ENCODE assay signal across 16 mouse cellular contexts in genomic region chr2:165512426-165512825, GRCm38 (mm10). TPM values are rescaled to one million over a fixed set of nuclear protein-coding genes. Genes with fewer than 3 reads are reported as not detected.
DNase-seq lines count a peak whose midpoint lies in the region; ATAC-seq and TF ChIP-seq lines count a peak whose summit lies in the region.
"Had no signal": no experiment of that assay in that cellular context is flagged by ENCODE, and none has a peak within 500 bp of the region (broad histone marks: within the 10 kb centered on the region; RNA-seq: fewer than 3 reads in every experiment).

No protein-coding gene starts in this region.

- no peak for TF ChIP-seq CTCF in hindbrain, postnatal 0 days (IDR thresholded peaks at IDR 0.05; ENCODE audit: low read depth)
- no peak for TF ChIP-seq CTCF in testis, adult 2 months (IDR thresholded peaks at IDR 0.05; ENCODE audit: control insufficient read depth, insufficient read depth, insufficient replicate concordance, low read depth, low read length)

- ATAC-seq in hindbrain, embryonic 12.5 days (ENCODE audit: low FRiP score) = no peak
- ATAC-seq in hindbrain, postnatal 0 days = no peak
- ATAC-seq in forebrain, embryonic 14.5 days = no peak
- ATAC-seq: forebrain, embryonic 15.5 days; midbrain, embryonic 15.5 days had no signal

- no peak for DNase-seq in hindbrain, postnatal 0 days (ENCODE audit: low spot score)
- peak; percentile 22 to 49 for DNase-seq in left cerebral cortex, postnatal 25 days (ENCODE audit: low spot score in 2 of 2)
- DNase-seq in left cerebral cortex, postnatal 10 days (ENCODE audit: extremely low spot score in 1 of 2, low spot score in 2 of 2) = no peak
- no peak for DNase-seq in testis, postnatal 14 days (ENCODE audit: low spot score)
- DNase-seq in forebrain, embryonic 14.5 days (ENCODE audit: low spot score) = no peak
- DNase-seq: B cell, adult 2 months; cerebellum, postnatal 14 days; gastrocnemius, postnatal 10 days; heart, adult 2 months; liver, postnatal 0 days; thymus, postnatal 4 days had no signal

- H3K9ac ChIP-seq in hindbrain, embryonic 12.5 days = no peak overlapping the region
- no peak overlapping the region for H3K9ac ChIP-seq in hindbrain, postnatal 0 days (replicated peaks; ENCODE audit: low read length)
- no peak overlapping the region for H3K9ac ChIP-seq in forebrain, embryonic 14.5 days (ENCODE audit: low read length)
- H3K9ac ChIP-seq: forebrain, embryonic 15.5 days; limb, embryonic 13.5 days; liver, postnatal 0 days; midbrain, embryonic 15.5 days had no signal

- H3K4me3 ChIP-seq in hindbrain, embryonic 12.5 days = no peak overlapping the region
- no peak overlapping the region for H3K4me3 ChIP-seq in hindbrain, postnatal 0 days (ENCODE audit: low read length)
- no peak overlapping the region for H3K4me3 ChIP-seq in testis, adult 2 months (ENCODE audit: control insufficient read depth, low read depth, low read length)
- H3K4me3 ChIP-seq in forebrain, embryonic 14.5 days (ENCODE audit: low read depth, low read length) = no peak overlapping the region
- H3K4me3 ChIP-seq: forebrain, embryonic 15.5 days; heart, adult 2 months; limb, embryonic 13.5 days; midbrain, embryonic 15.5 days had no signal

- TF ChIP-seq POLR2A in testis, adult 2 months (IDR thresholded peaks at IDR 0.05; ENCODE audit: control insufficient read depth, low read depth, low read length) = no peak

- H3K27me3 ChIP-seq in hindbrain, embryonic 12.5 days = no peaks in the 10 kb centered on the region
- H3K27me3 ChIP-seq in hindbrain, postnatal 0 days (ENCODE audit: insufficient read depth, low read length) = no peaks in the 10 kb centered on the region
- no peaks in the 10 kb centered on the region for H3K27me3 ChIP-seq in testis, adult 2 months (ENCODE audit: control insufficient read depth, insufficient read depth, low read length)
- no peaks in the 10 kb centered on the region for H3K27me3 ChIP-seq in forebrain, embryonic 14.5 days (replicated peaks; ENCODE audit: control insufficient read depth, insufficient read depth, low read length)
- H3K27me3 ChIP-seq: forebrain, embryonic 15.5 days; limb, embryonic 13.5 days; midbrain, embryonic 15.5 days had no signal

- peaks cover 16% of the 10 kb centered on the region for H3K4me1 ChIP-seq in hindbrain, embryonic 12.5 days
- peaks cover 13% of the 10 kb centered on the region; the same call in 1 of the 2 replicates for H3K4me1 ChIP-seq in hindbrain, postnatal 0 days (ENCODE audit: insufficient read depth, low read length)
- H3K4me1 ChIP-seq in testis, adult 2 months (ENCODE audit: control insufficient read depth, insufficient read depth, low read length) = peaks cover 5% of the 10 kb centered on the region
- H3K4me1 ChIP-seq in forebrain, embryonic 14.5 days (ENCODE audit: control insufficient read depth, insufficient read depth, low read length) = 0 out of 2 replicates have a peak, but pooled peaks cover 2% of the 10 kb centered on the region

- WGBS in hindbrain, embryonic 12.5 days = 48% methylated on average over 7 of the region's 7 CpGs
- WGBS in hindbrain, postnatal 0 days = 44% methylated on average over 7 of the region's 7 CpGs
- WGBS in forebrain, embryonic 14.5 days = 49% methylated on average over 7 of the region's 7 CpGs

- intact Hi-C loops in left cerebral cortex, postnatal 25 days (cut with DNase I) = no loop called here
- intact Hi-C loops in left cerebral cortex, postnatal 10 days (cut with DNase I) = no loop called here

- no peak overlapping the region for H3K4me2 ChIP-seq in hindbrain, embryonic 12.5 days (replicated peaks)
- H3K4me2 ChIP-seq in hindbrain, postnatal 0 days (ENCODE audit: low read depth, low read length) = no peak overlapping the region
- no peak overlapping the region for H3K4me2 ChIP-seq in forebrain, embryonic 14.5 days (ENCODE audit: low read length)
- H3K4me2 ChIP-seq: forebrain, embryonic 15.5 days; limb, embryonic 13.5 days; midbrain, embryonic 15.5 days had no signal

- H3K9me3 ChIP-seq in hindbrain, embryonic 12.5 days (replicated peaks) = no peaks in the 10 kb centered on the region
- no peaks in the 10 kb centered on the region for H3K9me3 ChIP-seq in hindbrain, postnatal 0 days (ENCODE audit: low read length)
- H3K9me3 ChIP-seq in forebrain, embryonic 14.5 days (replicated peaks; ENCODE audit: control insufficient read depth, low read length) = no peaks in the 10 kb centered on the region
- H3K9me3 ChIP-seq: forebrain, embryonic 15.5 days; limb, embryonic 13.5 days; midbrain, embryonic 15.5 days had no signal

- H3K27ac ChIP-seq in hindbrain, embryonic 12.5 days = peak overlapping the region; percentile 58; the same call in 1 of the 2 replicates
- no peak overlapping the region for H3K27ac ChIP-seq in hindbrain, postnatal 0 days
- H3K27ac ChIP-seq in testis, adult 2 months (ENCODE audit: control insufficient read depth, insufficient read depth, low read depth, low read length) = peak overlapping the region; percentile 7
- H3K27ac ChIP-seq in forebrain, embryonic 14.5 days (ENCODE audit: low read depth, low read length) = no peak overlapping the region
- H3K27ac ChIP-seq: forebrain, embryonic 15.5 days; heart, adult 2 months; limb, embryonic 13.5 days; midbrain, embryonic 15.5 days had no signal

- H3K36me3 ChIP-seq in hindbrain, embryonic 12.5 days = no peaks in the 10 kb centered on the region
- no peaks in the 10 kb centered on the region for H3K36me3 ChIP-seq in hindbrain, postnatal 0 days (ENCODE audit: insufficient read depth, low read length)
- no peaks in the 10 kb centered on the region for H3K36me3 ChIP-seq in testis, adult 2 months (ENCODE audit: control insufficient read depth, insufficient read depth, low read length)
- H3K36me3 ChIP-seq in forebrain, embryonic 14.5 days (ENCODE audit: control insufficient read depth, insufficient read depth, low read length) = no peaks in the 10 kb centered on the region
- H3K36me3 ChIP-seq: forebrain, embryonic 15.5 days; midbrain, embryonic 15.5 days had no signal

RNA-seq across cellular contexts. Expression of gene Slc2a10, which starts 8.8 kb away (rescaled TPM):
- 6.9 and 7.1 TPM in 2 replicates for polyA plus RNA-seq in hindbrain, embryonic 12.5 days (2016; fragmentation: Nextera tagmentation; extraction: Ambion mirVana)
- total RNA-seq in hindbrain, postnatal 0 days (2014; rRNA removed) = 4.5 and 4.9 TPM in 2 replicates
- 2.8 and 3.1 TPM in 2 replicates for polyA plus RNA-seq in hindbrain, postnatal 0 days (2015; fragmentation: Nextera tagmentation; extraction: Ambion mirVana)
- total RNA-seq in left cerebral cortex, postnatal 25 days (2021) = under 1 TPM; 0.78 to 0.83 TPM
- total RNA-seq in left cerebral cortex, postnatal 10 days (2021) = 1 to 10 TPM; 1.6 to 1.9 TPM
- 0.26 and 0.94 TPM in 2 replicates for polyA plus RNA-seq in testis, adult 2 months (2012; rRNA removed)
- polyA plus RNA-seq in forebrain, embryonic 14.5 days (2014; fragmentation: Nextera tagmentation; extraction: Ambion mirVana) = 1.2 and 1.8 TPM in 2 replicates

RNA-seq across cellular contexts. Expression of gene Trp53rka, which starts 19.3 kb away (rescaled TPM):
- polyA plus RNA-seq in hindbrain, embryonic 12.5 days (2016; fragmentation: Nextera tagmentation; extraction: Ambion mirVana) = 51.3 and 52.3 TPM in 2 replicates
- 39.7 and 41.2 TPM in 2 replicates for total RNA-seq in hindbrain, postnatal 0 days (2014; rRNA removed)
- polyA plus RNA-seq in hindbrain, postnatal 0 days (2015; fragmentation: Nextera tagmentation; extraction: Ambion mirVana) = 35.0 and 35.7 TPM in 2 replicates
- 10 to 100 TPM; 20.4 to 20.9 TPM for total RNA-seq in left cerebral cortex, postnatal 25 days (2021)
- total RNA-seq in left cerebral cortex, postnatal 10 days (2021) = 10 to 100 TPM; 21.7 to 22.8 TPM
- polyA plus RNA-seq in testis, adult 2 months (2012; rRNA removed) = 8.0 and 9.2 TPM in 2 replicates
- polyA plus RNA-seq in forebrain, embryonic 14.5 days (2014; fragmentation: Nextera tagmentation; extraction: Ambion mirVana) = 37.0 and 45.0 TPM in 2 replicates

RNA-seq across cellular contexts. Expression of gene Slc13a3, which starts 39.4 kb away (rescaled TPM):
- polyA plus RNA-seq in hindbrain, embryonic 12.5 days (2016; fragmentation: Nextera tagmentation; extraction: Ambion mirVana) = 0.55 and 1.2 TPM in 2 replicates
- 25.2 and 29.3 TPM in 2 replicates for total RNA-seq in hindbrain, postnatal 0 days (2014; rRNA removed)
- polyA plus RNA-seq in hindbrain, postnatal 0 days (2015; fragmentation: Nextera tagmentation; extraction: Ambion mirVana) = 15.5 and 17.8 TPM in 2 replicates
- 10 to 100 TPM; 16.4 to 17.8 TPM for total RNA-seq in left cerebral cortex, postnatal 25 days (2021)
- 10 to 100 TPM; 18.7 to 19.9 TPM for total RNA-seq in left cerebral cortex, postnatal 10 days (2021)
- 0.67 and 0.85 TPM in 2 replicates for polyA plus RNA-seq in testis, adult 2 months (2012; rRNA removed)
- polyA plus RNA-seq in forebrain, embryonic 14.5 days (2014; fragmentation: Nextera tagmentation; extraction: Ambion mirVana) = 5.8 and 8.6 TPM in 2 replicates

Comparison
In these comparisons a context has a peak if more than half of its experiments do, and no peak if none do; other contexts are left out.
1. H3K27ac ChIP-seq: peak in hindbrain, embryonic 12.5 days (single experiment) and testis, adult 2 months (single experiment); none in hindbrain, postnatal 0 days (single experiment) and forebrain, embryonic 14.5 days (single experiment).
2. DNase-seq: peak in left cerebral cortex, postnatal 25 days (2 of 2); none in hindbrain, postnatal 0 days (single experiment), left cerebral cortex, postnatal 10 days (0 of 2), testis, postnatal 14 days (single experiment) and forebrain, embryonic 14.5 days (single experiment).